Mouse (Mus musculus): Measurements from ENCODE around the gene Aadacl2. TPM values are rescaled to one million over a fixed set of nuclear protein-coding genes. Genes with fewer than 3 reads are reported as not detected.

Aadacl2 gene
- total RNA-seq (2021), result not detected
- long read RNA-seq, result 0 reads

DNA sequence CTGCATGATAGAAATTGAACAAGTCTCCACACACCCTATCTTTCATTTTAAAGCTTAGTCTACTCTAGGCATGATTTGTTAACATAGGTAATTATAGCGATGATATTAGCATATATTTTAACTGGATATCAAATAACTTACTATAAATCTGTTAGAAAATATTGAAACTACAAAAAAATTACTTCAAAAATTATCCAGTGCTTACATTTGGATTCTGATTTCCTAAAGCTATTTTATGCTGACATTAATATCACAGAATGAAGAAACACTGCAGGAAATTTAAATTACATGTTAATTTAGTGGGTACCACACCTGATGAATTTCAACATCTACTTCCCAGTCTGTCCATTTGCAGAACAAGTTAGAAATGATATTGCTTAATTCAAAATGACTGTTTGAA, at the start of gene Aadacl2:
TSS of gene Aadacl2 (plus strand) at position 301 of the 400 bp plus-strand sequence.
- DNase-seq (ENCODE audit: low spot score in 2 of 2), result no peak

- no peak for DNase-seq (ENCODE audit: low spot score in 2 of 2)
Measured at GRCm38 (mm10) chr3:59970891-59971290, 35.7 kb upstream of the Aadacl2 start.

- DNase-seq (ENCODE audit: low spot score in 2 of 2), result no peak
Measured at GRCm38 (mm10) chr3:59974591-59974990, 32.0 kb upstream of the Aadacl2 start.

GRCm38 (mm10) chr3:60003622-60004021, 2.9 kb upstream of the Aadacl2 start:
- DNase-seq (ENCODE audit: low spot score in 2 of 2), result no peak

- DNase-seq (ENCODE audit: low spot score in 2 of 2), result no peak
Measured at GRCm38 (mm10) chr3:60025417-60025816, 18.9 kb downstream of the Aadacl2 start, which contains the start of gene Aadac. Gene Aadac (plus strand): TSS chr3:60025717.

DNA sequence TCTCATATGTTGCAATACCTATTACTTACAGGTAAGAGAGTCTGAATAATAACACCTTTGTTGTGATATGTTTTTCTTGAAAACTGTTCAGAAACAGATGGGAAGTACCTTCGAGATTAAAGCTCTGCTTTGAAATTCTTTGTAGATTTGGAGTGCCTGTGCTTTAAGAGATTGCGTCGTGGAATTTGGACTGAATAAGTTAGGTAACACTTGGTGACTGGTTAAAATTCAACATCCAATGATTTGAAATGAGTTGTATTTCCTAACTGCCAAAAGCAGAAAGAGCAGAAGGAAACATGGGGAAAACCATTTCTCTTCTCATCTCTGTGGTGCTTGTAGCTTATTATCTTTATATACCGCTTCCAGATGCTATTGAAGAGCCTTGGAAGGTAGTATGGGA, 25.0 kb downstream of the Aadacl2 start:
- no peak for DNase-seq (ENCODE audit: low spot score in 2 of 2)

GRCm38 (mm10) chr3:60046221-60046913, 39.8 kb downstream of the Aadacl2 start:
- no peak for DNase-seq (ENCODE audit: low spot score in 2 of 2)

GRCm38 (mm10) chr3:60053231-60053927, 46.8 kb downstream of the Aadacl2 start:
- no peak for DNase-seq (ENCODE audit: low spot score in 2 of 2)

- no peak for DNase-seq (ENCODE audit: low spot score in 2 of 2)
Measured at GRCm38 (mm10) chr3:60053931-60054330, 47.4 kb downstream of the Aadacl2 start.

DNA sequence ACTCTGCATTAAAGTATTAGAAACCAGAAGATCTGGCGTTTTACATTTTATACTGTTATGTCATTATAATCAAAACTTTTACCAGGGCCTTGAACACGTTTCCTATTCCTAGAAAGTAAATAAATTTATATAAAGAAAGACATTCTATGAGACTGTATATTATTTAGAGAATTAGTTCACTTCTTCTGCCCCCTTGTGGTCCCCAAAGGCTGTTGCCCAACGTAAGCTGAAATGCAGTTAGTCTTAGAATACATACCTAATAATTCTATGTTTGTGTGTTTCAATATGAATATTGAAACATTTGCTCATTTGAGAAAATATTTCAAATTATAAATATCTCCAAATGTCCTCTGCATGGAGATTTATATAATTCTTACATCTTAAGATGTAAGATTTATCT, 49.9 kb downstream of the Aadacl2 start:
- no peak for DNase-seq (ENCODE audit: low spot score in 2 of 2)

- no peak for DNase-seq (ENCODE audit: low spot score in 2 of 2)
Measured at GRCm38 (mm10) chr3:60057070-60057808, 50.7 kb downstream of the Aadacl2 start.

DNA sequence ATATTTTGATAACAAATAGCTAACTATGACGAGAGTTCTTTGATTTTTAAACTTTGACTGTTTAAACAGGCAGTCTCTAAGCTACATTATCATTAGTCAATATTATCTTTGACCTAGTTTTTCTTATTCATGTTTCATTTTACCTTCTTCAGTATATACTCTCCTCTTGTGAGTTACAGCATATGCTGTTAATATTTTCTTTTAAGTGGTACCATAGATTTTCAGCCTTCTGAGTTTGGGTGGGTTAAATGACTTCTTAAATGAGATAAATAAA, 51.2 kb downstream of the Aadacl2 start:
- no peak for DNase-seq (ENCODE audit: low spot score in 2 of 2)

Other genes with a start within 250 kb of the Aadacl2 start
- gene Gm8298, start 145.7 kb upstream of the Aadacl2 start, total RNA-seq (2021), result not detected
- gene C130079G13Rik, start 81.5 kb upstream of the Aadacl2 start, total RNA-seq (2021), result not detected
- not detected for gene Aadac, start 19.0 kb downstream of the Aadacl2 start, total RNA-seq (2021)
- gene Sucnr1, start 75.1 kb downstream of the Aadacl2 start, total RNA-seq (2021), result not detected

Measured in layer of hippocampus, postnatal 10 days (tissue).